Mouse (Mus musculus): ENCODE results near the gene Rad54l. TPM values are rescaled to one million over a fixed set of nuclear protein-coding genes. Genes with fewer than 3 reads are reported as not detected.

Gene Rad54l
- polyA plus RNA-seq, 1 experiment from 2014 or later = 28.5 TPM

GRCm38 (mm10) chr4:116134990-116135389 is 11.5 kb upstream of the Rad54l start:
- ATAC-seq (ENCODE audit: low FRiP score) = no peak
- H3K4me2 ChIP-seq (replicated peaks) = no peak overlapping the region

GRCm38 (mm10) chr4:116133126-116133525 is 9.6 kb upstream of the Rad54l start:
- ATAC-seq (ENCODE audit: low FRiP score) = no peak
- WGBS = 79% methylated on average over 4 of the region's 4 CpGs
- Histone ChIP-seq H3K27ac (no peak overlapping the region), H3K9me3 (replicated peaks) (no peaks in the 10 kb centered on the region), H3K9ac (no peak overlapping the region), H3K4me1 (no peaks in the 10 kb centered on the region), H3K4me2 (replicated peaks) (no peak overlapping the region), H3K36me3 (no peaks in the 10 kb centered on the region), H3K4me3 (no peak overlapping the region), H3K27me3 (no peaks in the 10 kb centered on the region)

More at GRCm38 (mm10) chr4:116134990-116135389, 11.5 kb upstream of the Rad54l start:
- Histone ChIP-seq H3K4me1 (no peaks in the 10 kb centered on the region), H3K36me3 (no peaks in the 10 kb centered on the region), H3K4me3 (no peak overlapping the region), H3K9me3 (replicated peaks) (no peaks in the 10 kb centered on the region), H3K27ac (no peak overlapping the region), H3K27me3 (no peaks in the 10 kb centered on the region), H3K9ac (no peak overlapping the region)
- 41% methylated on average over 2 of the region's 2 CpGs for WGBS

- peak overlapping the region; percentile 60; the same call in 1 of the 2 replicates for H3K27ac ChIP-seq
- no peak overlapping the region for H3K4me3 ChIP-seq
- no peaks in the 10 kb centered on the region for H3K27me3 ChIP-seq
- H3K4me1 ChIP-seq = peaks cover 11% of the 10 kb centered on the region
- H3K9me3 ChIP-seq (replicated peaks) = no peaks in the 10 kb centered on the region
- no peaks in the 10 kb centered on the region for H3K36me3 ChIP-seq
- no peak for ATAC-seq (ENCODE audit: low FRiP score)
- 55% methylated on average over 6 of the region's 6 CpGs for WGBS
- H3K9ac ChIP-seq = 0 out of 2 replicates have a peak overlapping the region, but pooled peaks have one; percentile 19
- no peak overlapping the region for H3K4me2 ChIP-seq (replicated peaks)
Measured at GRCm38 (mm10) chr4:116127956-116128355, 4.5 kb upstream of the Rad54l start.

- Histone ChIP-seq H3K9me3 (replicated peaks) (no peaks in the 10 kb centered on the region), H3K36me3 (no peaks in the 10 kb centered on the region), H3K4me1 (peaks cover 14% of the 10 kb centered on the region), H3K27ac (no peak overlapping the region), H3K4me2 (replicated peaks) (no peak overlapping the region), H3K27me3 (no peaks in the 10 kb centered on the region), H3K4me3 (no peak overlapping the region), H3K9ac (no peak overlapping the region)
- ATAC-seq (ENCODE audit: low FRiP score) = no peak
- 96% methylated on average over 4 of the region's 4 CpGs for WGBS
Measured at GRCm38 (mm10) chr4:116125803-116126386, 2.4 kb upstream of the Rad54l start.

GRCm38 (mm10) chr4:116122762-116123161 is 728 bp downstream of the Rad54l start:
- Histone ChIP-seq H3K27me3 (no peaks in the 10 kb centered on the region), H3K36me3 (peaks cover 11% of the 10 kb centered on the region; the same call in 1 of the 2 replicates), H3K4me2 (replicated peaks) (peak overlapping the region; percentile 61), H3K9me3 (replicated peaks) (no peaks in the 10 kb centered on the region), H3K4me3 (peak overlapping the region; percentile 57), H3K9ac (peak overlapping the region; percentile 57), H3K27ac (no peak overlapping the region), H3K4me1 (peaks cover 14% of the 10 kb centered on the region)
- 6% methylated on average over 1 of the region's 1 CpGs for WGBS
- no peak for ATAC-seq (ENCODE audit: low FRiP score)

GRCm38 (mm10) chr4:116111486-116111885 is 12.0 kb downstream of the Rad54l start:
- 56% methylated on average over 2 of the region's 2 CpGs for WGBS
- ATAC-seq (ENCODE audit: low FRiP score) = no peak
- H3K36me3 ChIP-seq = 0 out of 2 replicates have a peak, but pooled peaks cover 19% of the 10 kb centered on the region
- H3K4me3 ChIP-seq = no peak overlapping the region
- H3K27me3 ChIP-seq = no peaks in the 10 kb centered on the region
- no peak overlapping the region for H3K27ac ChIP-seq
- no peaks in the 10 kb centered on the region for H3K9me3 ChIP-seq (replicated peaks)
- no peak overlapping the region for H3K9ac ChIP-seq
- no peak overlapping the region for H3K4me2 ChIP-seq (replicated peaks)
- no peaks in the 10 kb centered on the region for H3K4me1 ChIP-seq

GRCm38 (mm10) chr4:116110695-116111094 is 12.8 kb downstream of the Rad54l start:
- 98% methylated on average over 6 of the region's 6 CpGs for WGBS
- no peaks in the 10 kb centered on the region for H3K27me3 ChIP-seq

GRCm38 (mm10) chr4:116105278-116105677 is 18.2 kb downstream of the Rad54l start:
- no peak overlapping the region for H3K27ac ChIP-seq
- H3K4me1 ChIP-seq = no peaks in the 10 kb centered on the region
- H3K9me3 ChIP-seq (replicated peaks) = no peaks in the 10 kb centered on the region
- no peaks in the 10 kb centered on the region for H3K27me3 ChIP-seq
- 93% methylated on average over 5 of the region's 5 CpGs for WGBS
- peaks cover 47% of the 10 kb centered on the region for H3K36me3 ChIP-seq
- no peak overlapping the region for H3K4me3 ChIP-seq
- H3K9ac ChIP-seq = no peak overlapping the region
- no peak for ATAC-seq (ENCODE audit: low FRiP score)
- no peak overlapping the region for H3K4me2 ChIP-seq (replicated peaks)

More at GRCm38 (mm10) chr4:116110695-116111094, 12.8 kb downstream of the Rad54l start:
- H3K9me3 ChIP-seq (replicated peaks) = no peaks in the 10 kb centered on the region
- no peak overlapping the region for H3K4me3 ChIP-seq
- no peaks in the 10 kb centered on the region for H3K4me1 ChIP-seq
- ATAC-seq (ENCODE audit: low FRiP score) = no peak
- no peak overlapping the region for H3K27ac ChIP-seq
- 0 out of 2 replicates have a peak, but pooled peaks cover 19% of the 10 kb centered on the region for H3K36me3 ChIP-seq
- H3K9ac ChIP-seq = no peak overlapping the region
- H3K4me2 ChIP-seq (replicated peaks) = no peak overlapping the region

GRCm38 (mm10) chr4:116100959-116101358 is 22.5 kb downstream of the Rad54l start:
- Histone ChIP-seq H3K27me3 (no peaks in the 10 kb centered on the region), H3K9me3 (replicated peaks) (no peaks in the 10 kb centered on the region), H3K4me1 (no peaks in the 10 kb centered on the region), H3K36me3 (peaks cover 72% of the 10 kb centered on the region), H3K9ac (no peak overlapping the region), H3K4me2 (replicated peaks) (no peak overlapping the region), H3K27ac (no peak overlapping the region), H3K4me3 (no peak overlapping the region)
- 91% methylated on average over 7 of the region's 7 CpGs for WGBS
- no peak for ATAC-seq (ENCODE audit: low FRiP score)

GRCm38 (mm10) chr4:116097211-116097610 is 26.3 kb downstream of the Rad54l start:
- H3K9ac ChIP-seq = no peak overlapping the region
- peaks cover 87% of the 10 kb centered on the region for H3K36me3 ChIP-seq
- ATAC-seq (ENCODE audit: low FRiP score) = no peak
- no peak overlapping the region for H3K4me2 ChIP-seq (replicated peaks)
- no peaks in the 10 kb centered on the region for H3K4me1 ChIP-seq
- H3K9me3 ChIP-seq (replicated peaks) = no peaks in the 10 kb centered on the region
- 92% methylated on average over 8 of the region's 8 CpGs for WGBS
- no peak overlapping the region for H3K27ac ChIP-seq
- no peaks in the 10 kb centered on the region for H3K27me3 ChIP-seq
- H3K4me3 ChIP-seq = no peak overlapping the region

- no peaks in the 10 kb centered on the region for H3K4me1 ChIP-seq
- no peaks in the 10 kb centered on the region for H3K9me3 ChIP-seq (replicated peaks)
- no peak overlapping the region for H3K4me3 ChIP-seq
- H3K27me3 ChIP-seq = no peaks in the 10 kb centered on the region
- H3K9ac ChIP-seq = no peak overlapping the region
- no peak overlapping the region for H3K27ac ChIP-seq
- peaks cover 92% of the 10 kb centered on the region for H3K36me3 ChIP-seq
- no peak overlapping the region for H3K4me2 ChIP-seq (replicated peaks)
- ATAC-seq (ENCODE audit: low FRiP score) = no peak
- WGBS = 94% methylated on average over 10 of the region's 10 CpGs
Measured at GRCm38 (mm10) chr4:116096291-116096690, 27.2 kb downstream of the Rad54l start.

GRCm38 (mm10) chr4:116088510-116089249 is 34.8 kb downstream of the Rad54l start:
- H3K9me3 ChIP-seq (replicated peaks) = no peaks in the 10 kb centered on the region
- no peak overlapping the region for H3K27ac ChIP-seq
- ATAC-seq (ENCODE audit: low FRiP score) = no peak
- H3K4me2 ChIP-seq (replicated peaks) = no peak overlapping the region
- H3K4me3 ChIP-seq = no peak overlapping the region
- peaks cover 94% of the 10 kb centered on the region for H3K36me3 ChIP-seq
- WGBS = 88% methylated on average over 23 of the region's 23 CpGs
- H3K4me1 ChIP-seq = no peaks in the 10 kb centered on the region
- no peaks in the 10 kb centered on the region for H3K27me3 ChIP-seq
- H3K9ac ChIP-seq = no peak overlapping the region
